Mouse (Mus musculus) hindbrain, postnatal 0 days (tissue): ENCODE data around the gene Ccnjl. TPM values are rescaled to one million over a fixed set of nuclear protein-coding genes. Genes with fewer than 3 reads are reported as not detected.

Experiments used
- ATAC-seq: fragments of 200-750 bp; cut with Nextera tagmentation; 2 replicates; pipeline ENCODE4 v1.8.0; 2017; ENCODE audit warnings: mild to moderate bottlenecking, moderate TSS enrichment, moderate library complexity
- DNase-seq: peaks from one replicate; pipeline ENCODE4 v3.0.0-alpha.2; 2015; ENCODE audit warnings: low spot score
- H3K27ac ChIP-seq: fragments of 300-500 bp; sonication (generic); 2 replicates; pipeline ENCODE4 v1.5.1; 2014; ENCODE audit warnings: mild to moderate bottlenecking
- H3K27me3 ChIP-seq: fragments of 300-500 bp; sonication (generic); 2 replicates; pipeline ENCODE4 v1.6.1; 2014; ENCODE audit warnings: low read length, mixed read lengths; ENCODE audit not compliant: insufficient read depth
- H3K36me3 ChIP-seq: fragments of 300-500 bp; sonication (generic); 2 replicates; pipeline ENCODE4 v1.6.1; 2014; ENCODE audit warnings: low read length, mixed read lengths; ENCODE audit not compliant: insufficient read depth
- H3K4me1 ChIP-seq: fragments of 300-500 bp; sonication (generic); 2 replicates; pipeline ENCODE4 v1.6.1; 2014; ENCODE audit warnings: antibody characterized with exemption, low read length, mixed read lengths; ENCODE audit not compliant: insufficient read depth
- H3K4me2 ChIP-seq: fragments of 300-500 bp; sonication (generic); 2 replicates; pipeline ENCODE4 v1.6.1; 2014; ENCODE audit warnings: low read depth, mild to moderate bottlenecking, low read length, moderate library complexity, mixed read lengths
- H3K4me3 ChIP-seq: fragments of 300-500 bp; sonication (generic); 2 replicates; pipeline ENCODE4 v1.5.1; 2014; ENCODE audit warnings: low read length
- H3K9ac ChIP-seq: fragments of 300-500 bp; sonication (generic); replicated peaks from 2 replicates; pipeline ENCODE4 v1.6.1; 2014; ENCODE audit warnings: mild to moderate bottlenecking, low read length, moderate library complexity, mixed read lengths
- H3K9me3 ChIP-seq: fragments of 300-500 bp; sonication (generic); 2 replicates; pipeline ENCODE4 v1.6.1; 2016; ENCODE audit warnings: low read length, mixed read lengths
- CTCF ChIP-seq: IDR thresholded peaks from 2 replicates; pipeline ENCODE4 v1.5.1; 2016; ENCODE audit warnings: antibody characterized with exemption, control low read depth, low read depth
- WGBS: fragments of 180-500 bp; shearing (Covaris S2); extraction: QIAGEN DNeasy Blood & Tissue Kit; methylation state at CpG from one replicate; pipeline ENCODE4 v1.1.7; 2014; 5-methylcytosine and 5-hydroxymethylcytosine counted together
- polyA plus RNA-seq: library from polyadenylated mRNA; unstranded; fragments of >200 nt; fragmentation: Nextera tagmentation; extraction: Ambion mirVana; gene quantifications from 2 replicates; pipeline ENCODE4 v1.2.1, GENCODE M21; 2015
- total RNA-seq: library from RNA; depleted of rRNA; stranded (reverse); fragments of >200 nt; gene quantifications from 2 replicates; pipeline ENCODE4 v1.2.3, GENCODE M21; 2014; rRNA removed

Ccnjl gene
- total RNA-seq (2.4 and 3.5 TPM in 2 replicates), polyA plus RNA-seq (4.6 and 5.5 TPM in 2 replicates)

DNA sequence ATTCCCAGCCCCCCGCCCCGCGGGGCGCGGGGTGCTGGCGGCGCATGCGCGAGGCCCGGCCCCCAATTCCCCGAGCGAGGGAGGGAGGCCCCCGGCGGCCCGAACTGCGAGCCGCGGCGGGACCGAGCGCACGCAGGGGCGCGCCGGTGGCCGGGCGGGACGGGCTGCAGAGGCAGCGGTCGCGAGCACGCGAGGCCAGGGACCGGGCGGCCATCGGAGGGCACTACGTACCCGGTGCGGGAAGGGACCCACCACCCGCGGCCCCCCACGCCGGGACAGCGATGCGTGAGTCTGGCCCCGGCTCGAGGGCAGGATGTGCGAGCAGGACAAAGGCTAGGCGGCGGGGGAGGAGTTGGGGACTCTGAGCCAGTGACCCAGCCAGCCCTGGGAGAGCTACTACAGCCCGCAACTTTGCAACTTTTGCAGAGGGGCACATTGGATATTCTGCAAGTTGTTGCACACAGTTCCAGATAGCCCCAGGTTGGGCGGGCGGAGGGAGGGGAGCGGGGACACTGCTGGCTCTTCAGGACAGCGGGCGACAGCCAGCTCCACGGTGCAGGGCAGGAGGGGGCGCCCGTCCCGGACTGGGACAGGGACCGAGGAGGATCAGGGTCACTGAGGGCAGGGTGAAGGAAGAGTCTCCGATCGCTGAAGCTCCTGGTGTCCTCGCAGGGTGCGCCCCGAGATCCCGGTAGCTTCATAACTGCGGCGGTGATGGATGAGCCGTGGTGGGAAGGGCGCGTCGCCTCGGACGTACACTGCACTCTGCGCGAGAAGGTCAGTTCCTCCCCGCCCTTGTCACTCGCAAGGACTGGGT is at the start of gene Ccnjl:
Gene Ccnjl (plus strand): TSS at position 102 of the 817 bp plus-strand sequence.
- peak; percentile 49 for TF ChIP-seq CTCF
- H3K4me1 ChIP-seq, result no peaks in the 10 kb centered on the region
- H3K27me3 ChIP-seq, result no peaks in the 10 kb centered on the region
- H3K9me3 ChIP-seq, result no peaks in the 10 kb centered on the region
- peak; percentile 82 for DNase-seq
- H3K9ac ChIP-seq, result peak within 1 kb of the TSS; percentile 71
- ATAC-seq, result peak; percentile 78
- H3K36me3 ChIP-seq, result no peaks in the 10 kb centered on the region
- under 1% methylated on average over 73 of the region's 79 CpGs for WGBS
- peak within 1 kb of the TSS; percentile 95 for H3K4me2 ChIP-seq
- H3K4me3 ChIP-seq, result peak within 1 kb of the TSS; percentile 88
- H3K27ac ChIP-seq, result peak within 1 kb of the TSS; percentile 67

DNA sequence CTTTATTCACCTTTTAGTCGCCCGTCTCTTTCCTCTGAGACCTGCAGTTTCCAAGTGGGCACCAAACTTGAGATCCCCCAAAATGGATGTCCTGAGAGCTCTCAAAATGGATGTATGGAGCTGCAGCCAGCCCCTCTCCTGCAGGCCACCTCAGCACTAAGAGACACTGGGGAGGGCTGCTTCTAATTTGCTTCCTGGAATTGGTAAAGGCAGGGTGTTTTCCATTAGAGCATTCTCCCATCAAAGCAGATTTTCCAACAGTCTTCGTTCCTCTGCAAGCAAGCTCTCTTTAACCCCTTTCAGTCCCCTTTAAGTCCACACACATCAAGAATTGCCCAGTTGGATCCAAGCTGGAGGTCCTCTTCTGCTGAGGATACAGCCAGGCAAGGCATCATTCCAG is 49.2 kb upstream of the Ccnjl start:
- ATAC-seq, result no peak
- H3K4me2 ChIP-seq, result no peak overlapping the region
- no peak for TF ChIP-seq CTCF
- H3K9ac ChIP-seq, result no peak overlapping the region
- no peaks in the 10 kb centered on the region for H3K36me3 ChIP-seq
- WGBS, result 93% methylated on average over 3 of the region's 3 CpGs
- H3K9me3 ChIP-seq, result no peaks in the 10 kb centered on the region
- no peak overlapping the region for H3K4me3 ChIP-seq
- no peaks in the 10 kb centered on the region for H3K4me1 ChIP-seq
- no peaks in the 10 kb centered on the region for H3K27me3 ChIP-seq
- no peak for DNase-seq
- H3K27ac ChIP-seq, result no peak overlapping the region

DNA sequence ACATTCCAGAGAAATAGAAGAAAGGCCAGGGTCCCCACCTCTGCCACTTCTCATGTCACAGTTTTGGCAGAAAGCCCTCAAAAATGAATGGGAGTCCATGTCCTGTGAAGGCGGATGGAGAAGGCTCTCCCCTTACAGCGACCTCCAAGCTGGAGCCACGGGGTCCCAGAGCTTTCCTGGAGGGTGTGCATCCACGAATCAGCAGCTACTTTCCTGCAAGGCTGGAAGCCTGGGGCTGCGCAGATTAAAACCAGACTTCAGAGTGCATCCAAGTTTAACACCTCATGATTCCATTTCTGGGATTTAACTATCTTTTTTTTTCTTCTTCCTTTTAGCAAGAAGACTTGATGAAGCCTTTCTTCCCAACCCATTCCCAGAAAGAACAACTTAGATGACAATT is 48.0 kb upstream of the Ccnjl start:
- 57% methylated on average over 5 of the region's 5 CpGs for WGBS
- DNase-seq, result no peak
- no peaks in the 10 kb centered on the region for H3K36me3 ChIP-seq
- no peaks in the 10 kb centered on the region for H3K27me3 ChIP-seq
- H3K9ac ChIP-seq, result no peak overlapping the region
- H3K27ac ChIP-seq, result no peak overlapping the region
- no peak overlapping the region for H3K4me3 ChIP-seq
- no peak for ATAC-seq
- no peaks in the 10 kb centered on the region for H3K4me1 ChIP-seq
- no peak overlapping the region for H3K4me2 ChIP-seq
- TF ChIP-seq CTCF, result no peak
- no peaks in the 10 kb centered on the region for H3K9me3 ChIP-seq

DNA sequence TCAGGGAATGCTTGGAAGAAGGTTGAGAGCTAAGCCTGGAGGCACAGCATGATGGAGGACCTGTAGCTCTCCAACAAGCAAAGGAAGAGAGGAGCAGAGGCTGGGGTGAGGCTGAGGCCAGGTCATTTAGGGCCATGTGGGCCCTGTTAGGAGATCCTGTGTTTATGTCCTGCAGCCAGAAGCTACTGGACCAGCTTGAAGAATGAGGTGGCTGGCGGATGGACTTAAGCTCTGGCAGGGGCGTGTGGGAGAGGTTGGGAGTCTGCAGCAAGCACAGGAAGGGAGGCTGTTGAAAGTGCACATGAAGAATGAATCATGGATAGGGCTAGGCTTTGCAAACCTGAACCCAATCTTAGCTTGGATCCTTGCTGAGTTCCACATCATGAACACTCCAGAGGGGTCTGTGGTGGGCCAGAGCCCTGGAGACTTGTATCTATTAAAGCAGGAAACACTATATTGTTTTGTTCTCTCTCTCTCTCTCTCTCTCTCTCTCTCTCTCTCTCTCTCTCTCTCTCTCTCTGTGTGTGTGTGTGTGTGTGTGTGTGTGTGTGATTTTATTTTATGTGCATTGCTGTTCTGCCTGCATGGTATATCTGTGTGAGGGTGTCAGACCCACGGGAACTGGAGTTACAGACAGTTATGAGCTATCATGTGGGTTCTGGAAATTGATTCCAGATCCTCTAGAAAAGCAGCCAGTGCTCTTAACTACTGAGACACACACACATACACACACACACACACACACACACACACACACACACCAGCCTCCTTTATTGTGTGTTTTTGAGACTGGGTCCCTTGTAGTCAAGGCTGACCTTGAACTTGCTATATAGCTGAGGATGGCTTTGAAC is 46.7 kb upstream of the Ccnjl start:
- Histone ChIP-seq H3K4me3 (no peak overlapping the region), H3K27me3 (no peaks in the 10 kb centered on the region), H3K9me3 (no peaks in the 10 kb centered on the region), H3K9ac (no peak overlapping the region), H3K4me2 (no peak overlapping the region), H3K27ac (no peak overlapping the region), H3K4me1 (no peaks in the 10 kb centered on the region), H3K36me3 (no peaks in the 10 kb centered on the region)
- 79% methylated on average over 3 of the region's 3 CpGs for WGBS
- DNase-seq (no peak), ATAC-seq (no peak)
- no peak for TF ChIP-seq CTCF

DNA sequence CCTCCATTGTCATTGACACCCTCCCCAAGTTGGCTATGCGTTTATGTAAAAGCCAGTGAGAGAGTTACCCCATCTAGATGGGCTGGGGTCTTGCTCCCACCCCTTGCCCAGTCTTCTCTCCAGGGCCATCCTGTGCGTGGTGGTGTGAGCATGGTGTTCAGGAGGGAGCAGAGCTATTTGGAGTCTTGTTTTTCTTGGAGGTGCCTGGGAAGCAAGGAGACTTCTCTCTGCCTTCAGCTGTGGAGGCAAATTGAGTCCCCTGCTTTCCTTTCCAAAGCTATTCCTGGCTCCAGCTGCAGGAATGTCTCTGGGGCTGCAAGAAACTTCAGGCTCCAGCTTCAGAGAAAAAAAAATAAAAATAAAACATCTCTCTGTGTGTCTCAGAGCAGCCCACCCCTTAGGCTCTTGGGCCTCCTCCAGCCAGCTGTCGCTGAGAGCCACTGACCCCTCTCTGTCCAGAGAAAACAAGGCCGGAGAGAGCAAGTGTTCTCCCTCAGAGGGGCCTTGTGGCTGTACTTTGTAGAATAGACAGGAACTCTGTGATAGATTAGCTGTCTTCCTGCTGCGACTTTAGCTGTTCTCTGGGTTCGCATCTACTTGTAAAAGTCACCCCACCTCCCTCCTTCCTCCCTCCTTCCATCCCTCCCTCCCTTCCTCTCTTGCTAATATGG is 45.3 kb upstream of the Ccnjl start:
- H3K36me3 ChIP-seq, result no peaks in the 10 kb centered on the region
- 56% methylated on average over 6 of the region's 6 CpGs for WGBS
- no peak for TF ChIP-seq CTCF
- DNase-seq (no peak), ATAC-seq (no peak)
- no peak overlapping the region for H3K4me3 ChIP-seq
- H3K9me3 ChIP-seq, result no peaks in the 10 kb centered on the region
- no peaks in the 10 kb centered on the region for H3K27me3 ChIP-seq
- no peaks in the 10 kb centered on the region for H3K4me1 ChIP-seq
- H3K4me2 ChIP-seq, result no peak overlapping the region
- no peak overlapping the region for H3K27ac ChIP-seq
- no peak overlapping the region for H3K9ac ChIP-seq

DNA sequence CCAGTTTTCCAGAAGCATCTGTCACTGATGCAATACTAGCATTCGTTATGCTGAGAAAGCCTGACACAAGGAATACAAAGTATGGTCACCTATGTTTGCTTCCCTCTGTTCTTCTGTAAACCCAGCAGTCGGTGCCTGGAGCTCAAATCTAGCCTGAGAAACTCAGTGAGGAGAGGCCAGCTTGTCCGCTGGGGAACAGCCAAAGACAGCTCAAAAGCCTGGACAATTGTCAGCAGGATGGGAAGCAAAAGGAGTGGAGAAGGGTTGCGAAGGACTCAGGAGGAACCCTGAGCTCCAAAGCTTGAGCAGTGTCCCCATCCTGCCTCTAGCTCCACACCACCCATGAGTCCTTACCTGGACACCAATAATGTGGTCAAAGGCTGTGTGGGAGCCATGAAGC is 44.5 kb upstream of the Ccnjl start:
- Histone ChIP-seq H3K4me1 (no peaks in the 10 kb centered on the region), H3K36me3 (no peaks in the 10 kb centered on the region), H3K9me3 (no peaks in the 10 kb centered on the region), H3K9ac (no peak overlapping the region), H3K27me3 (no peaks in the 10 kb centered on the region), H3K4me3 (no peak overlapping the region), H3K4me2 (no peak overlapping the region), H3K27ac (peak overlapping the region; percentile 42; the same call in 1 of the 2 replicates)
- no peak for TF ChIP-seq CTCF
- DNase-seq, result no peak
- ATAC-seq, result no peak
- 77% methylated on average over 4 of the region's 4 CpGs for WGBS
